Mouse (Mus musculus) kidney, postnatal 25 days (tissue): ENCODE results near the gene Hinfp.

ENCODE experiments used
- DNase-seq, 2 experiments: peaks; one replicate each; pipeline ENCODE4 v3.0.0; 2021; ENCODE audit warnings: mixed read lengths in 2 of 2

Hinfp gene

DNA sequence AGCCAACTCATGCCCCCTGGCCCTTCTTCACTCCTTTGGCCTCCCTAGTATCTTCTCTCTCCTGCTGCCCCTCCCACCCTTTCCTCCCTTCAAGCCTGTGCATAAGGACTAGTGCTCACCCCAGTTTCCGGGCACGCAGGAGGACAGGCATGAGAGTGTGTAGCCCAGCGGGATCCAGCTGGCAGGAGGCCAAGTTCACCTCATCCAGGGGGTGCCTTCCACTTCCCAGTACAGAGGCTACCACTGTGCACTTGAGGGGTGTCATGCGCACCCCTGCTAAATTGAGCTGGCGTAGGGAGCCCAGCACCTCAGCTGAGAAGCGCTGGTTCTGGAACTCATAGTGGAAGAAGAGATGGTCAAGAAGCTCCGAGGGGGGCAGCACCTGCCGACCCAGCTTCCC is 49.3 kb downstream of the Hinfp start:
- DNase-seq = no peak

DNA sequence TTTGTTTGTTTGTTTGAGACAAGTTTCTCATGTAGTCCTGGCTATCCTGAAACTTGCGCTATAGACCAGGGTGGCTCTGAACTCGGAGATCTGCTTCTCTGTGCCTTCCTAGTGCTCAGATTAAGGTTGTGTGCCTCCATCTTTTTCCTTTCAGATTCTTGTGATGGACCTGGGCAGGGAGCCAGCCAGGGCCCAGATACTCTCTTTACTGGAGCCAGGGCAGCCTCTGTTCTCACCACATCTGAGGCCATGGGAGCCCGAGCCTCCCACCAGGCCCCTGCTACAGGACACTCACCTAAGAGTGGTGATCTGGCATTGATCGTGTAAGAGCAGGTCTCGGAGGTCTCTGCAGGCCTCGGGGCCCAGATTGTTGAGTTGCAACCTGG is 50.3 kb downstream of the Hinfp start:
- DNase-seq = no peak

DNA sequence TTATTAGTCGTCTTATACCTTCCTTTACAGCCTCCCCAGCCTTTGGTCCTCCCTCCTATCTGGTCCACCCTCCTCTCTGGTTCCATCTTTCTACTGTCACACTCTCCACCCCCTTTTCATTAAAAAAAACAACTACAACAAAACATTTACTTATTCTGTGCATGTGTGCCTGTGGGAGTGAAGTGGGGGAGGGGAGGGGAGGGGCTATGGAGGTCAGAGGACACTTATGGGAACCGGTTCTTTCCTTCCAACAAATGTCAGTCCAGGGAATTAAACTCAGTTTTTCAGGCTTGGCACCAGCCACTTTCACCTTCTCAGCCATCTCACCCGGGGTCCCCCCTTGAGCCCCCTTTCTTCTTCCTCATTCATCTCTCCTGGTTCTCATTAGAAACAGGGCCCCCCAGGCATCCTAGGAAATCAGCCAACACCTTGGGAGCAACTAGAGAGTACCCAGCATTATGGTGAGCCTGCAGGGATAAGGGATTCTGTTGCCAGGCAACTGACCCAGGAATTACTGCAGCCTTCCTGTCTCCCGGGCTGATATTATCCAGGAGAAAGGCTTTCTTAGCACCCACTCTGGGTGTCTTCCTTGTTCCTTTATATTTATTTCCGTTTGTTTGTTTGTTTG is 50.8 kb downstream of the Hinfp start:
- DNase-seq = no peak

DNA sequence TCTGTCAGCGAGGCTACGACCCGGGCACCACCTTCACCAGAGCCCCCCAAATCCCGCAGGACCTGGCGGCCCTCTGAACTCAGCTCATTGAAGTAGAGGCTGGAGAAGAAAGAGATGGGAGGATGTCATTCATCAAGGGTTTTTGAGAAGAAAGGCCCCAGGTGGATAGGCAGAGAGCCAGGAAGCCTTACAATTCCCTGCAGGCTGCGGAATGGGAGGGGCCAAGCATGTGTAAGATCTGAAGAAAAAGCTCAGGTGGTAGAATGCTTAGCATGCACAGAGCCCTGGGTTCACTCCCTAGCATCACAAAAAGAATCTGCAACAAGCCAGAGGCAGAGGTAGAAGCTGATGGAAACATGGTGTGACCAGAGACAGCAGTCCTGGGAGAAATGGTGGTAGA is 52.0 kb downstream of the Hinfp start:
- DNase-seq = no peak

DNA sequence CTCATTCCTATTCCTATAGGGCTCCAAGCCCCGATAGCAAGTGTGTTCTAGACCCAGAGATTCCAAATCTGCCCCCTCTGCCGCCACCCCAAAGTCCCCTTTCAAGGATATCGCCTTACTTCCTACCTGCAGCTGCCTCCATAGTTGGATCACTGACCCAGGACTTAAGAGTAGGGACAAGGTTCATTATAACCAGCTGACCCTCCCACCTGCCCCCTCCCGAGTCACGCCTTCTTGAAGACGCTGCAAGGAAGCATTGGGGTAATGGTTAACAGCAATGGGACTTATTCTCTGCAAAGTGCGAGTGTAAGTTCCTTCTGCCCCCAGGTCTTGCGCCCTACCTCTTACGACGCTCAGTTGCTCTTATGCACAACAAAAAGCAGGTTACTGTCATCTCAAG is 54.2 kb downstream of the Hinfp start, which contains the start of gene Pdzd3:
Gene Pdzd3 (minus strand): TSS at position 158 of the 400 bp plus-strand sequence.
- peak; percentile 80 to 91 for DNase-seq

DNA sequence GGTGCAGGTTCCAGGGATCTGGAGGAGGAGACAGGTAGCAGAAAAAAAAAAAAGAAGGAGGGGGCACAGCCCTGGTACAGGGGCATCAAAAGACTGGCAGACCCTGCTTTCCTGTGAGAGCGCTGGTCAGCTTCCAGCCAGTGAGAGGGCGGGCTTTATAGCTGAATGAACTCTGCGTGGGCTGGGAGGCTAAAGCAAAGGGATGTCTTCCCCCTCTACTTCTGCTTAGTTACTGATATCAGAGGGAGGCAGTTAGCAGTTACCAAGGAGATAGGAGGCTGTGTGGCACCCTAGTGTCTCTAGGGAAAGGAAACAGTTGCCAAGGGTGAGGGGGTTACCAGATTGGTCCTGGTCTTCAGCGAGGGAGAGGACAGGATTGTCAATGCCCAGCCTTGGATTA is 55.0 kb downstream of the Hinfp start:
- DNase-seq = peak; percentile 25 to 46

DNA sequence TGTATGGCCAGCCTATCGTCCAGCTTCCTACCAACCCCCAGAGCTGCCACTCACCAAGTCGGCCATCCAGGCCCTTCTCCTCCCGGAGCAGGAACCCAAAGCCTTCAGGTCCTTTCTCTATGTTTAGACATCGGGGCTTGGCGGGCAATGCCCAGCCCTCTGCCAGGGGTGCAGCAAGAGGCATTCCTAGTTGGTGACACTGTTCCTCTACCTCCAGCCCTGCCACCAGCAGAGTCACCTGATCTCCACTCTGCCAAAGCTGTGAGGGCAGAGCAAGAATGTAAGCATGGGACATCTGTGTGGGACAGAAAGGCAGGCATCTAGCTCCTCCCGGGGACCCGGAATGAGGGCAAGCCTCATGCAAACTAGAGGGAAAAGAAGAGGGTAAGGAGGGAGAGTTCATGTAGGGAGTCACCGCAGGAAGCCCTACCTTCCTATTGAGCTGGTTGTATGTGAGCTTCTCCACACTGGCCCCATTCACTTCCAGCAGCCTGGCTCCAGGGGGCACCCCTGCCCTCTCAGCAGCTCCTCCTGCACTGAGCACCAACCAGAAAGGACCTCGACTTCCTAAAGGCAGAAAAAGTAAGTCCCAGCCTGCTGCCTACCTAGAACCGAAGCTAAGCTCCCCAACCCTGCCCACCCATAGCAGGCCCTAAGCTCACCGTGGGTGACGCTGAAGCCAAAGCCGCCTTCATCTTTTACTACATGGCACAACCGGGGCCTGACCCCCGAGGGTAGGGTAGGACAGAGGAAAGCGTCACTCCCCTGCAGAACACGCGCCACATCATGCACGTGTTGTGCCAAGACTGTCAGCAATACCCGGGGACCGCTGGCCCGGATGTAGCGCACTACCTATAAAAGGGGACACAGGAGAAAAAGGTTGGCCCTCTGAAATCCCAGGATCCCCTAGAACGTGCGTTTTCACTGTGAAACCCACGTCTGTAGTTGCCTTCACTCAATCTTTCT is 56.0 kb downstream of the Hinfp start:
- DNase-seq = peak; percentile 80 to 87

DNA sequence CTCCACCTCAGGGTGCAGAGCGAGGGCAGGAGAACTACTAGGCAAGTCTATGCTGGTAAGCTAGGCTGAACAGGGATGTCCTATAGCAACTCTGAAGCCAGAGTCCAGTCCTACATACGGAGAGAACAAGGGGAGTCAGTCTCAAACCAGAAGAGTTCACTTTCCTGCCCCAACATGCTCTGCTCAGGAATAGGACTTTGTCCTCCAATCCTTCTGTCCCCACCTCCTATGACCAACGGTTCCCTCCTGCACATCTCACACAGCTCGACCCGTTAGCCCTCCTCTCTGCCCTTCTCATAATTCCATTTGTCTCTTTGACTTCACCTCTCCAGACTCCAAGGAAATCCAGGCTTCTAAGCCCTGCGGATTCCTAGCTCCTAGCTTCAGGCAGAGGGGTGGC is 57.6 kb downstream of the Hinfp start:
- DNase-seq = peak in 1 of 2 experiments; percentile 48

DNA sequence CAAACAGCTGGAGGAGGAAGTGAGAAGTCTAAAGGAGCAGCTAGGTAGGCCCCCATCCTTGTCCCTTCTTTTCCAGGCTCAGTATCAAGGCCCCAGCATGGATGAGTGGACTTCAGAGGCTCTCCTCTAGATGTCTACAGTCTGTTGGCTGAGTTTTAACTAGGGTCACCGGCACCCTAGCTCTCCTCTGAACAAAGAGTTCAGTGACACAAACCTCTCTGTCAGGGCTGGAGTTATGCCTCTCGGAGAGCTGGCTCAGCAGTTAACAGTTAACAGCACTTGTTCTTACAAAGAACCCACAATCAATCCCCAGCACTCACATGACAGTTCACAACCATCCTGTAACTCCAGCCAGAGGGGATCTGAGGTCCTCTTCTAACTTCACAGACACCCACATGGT is 61.9 kb downstream of the Hinfp start:
- peak; percentile 42 to 77 for DNase-seq
